Mouse (Mus musculus) adrenal gland, postnatal 36 days (tissue): ENCODE results near the gene Nrn1. TPM values are rescaled to one million over a fixed set of nuclear protein-coding genes. Genes with fewer than 3 reads are reported as not detected.

Experiments used
- DNase-seq, 2 experiments: peaks; one replicate each; pipeline ENCODE4 v3.0.0; 2021; ENCODE audit warnings: mixed read lengths in 1 of 2
- total RNA-seq, 2 experiments: library from RNA; stranded (reverse); gene quantifications; 2 replicates each; pipeline ENCODE4 v1.2.3; 2021

The Nrn1 gene
- total RNA-seq, 2 experiments from 2014 or later, result 2.7 to 3.7 TPM

GRCm38 (mm10) chr13:36724533-36725470 is 10.1 kb downstream of the Nrn1 start:
- DNase-seq, result peak in 1 of 2 experiments; percentile 17

- no peak for DNase-seq
Observed at GRCm38 (mm10) chr13:36723726-36724300, 11.1 kb downstream of the Nrn1 start.

GRCm38 (mm10) chr13:36722309-36722708 is 12.6 kb downstream of the Nrn1 start:
- DNase-seq, result no peak

- DNase-seq, result no peak
Observed at GRCm38 (mm10) chr13:36720297-36721017, 14.5 kb downstream of the Nrn1 start.

GRCm38 (mm10) chr13:36717376-36717775 is 17.6 kb downstream of the Nrn1 start:
- DNase-seq, result no peak

- no peak for DNase-seq
Observed at GRCm38 (mm10) chr13:36716708-36717107, 18.2 kb downstream of the Nrn1 start.

GRCm38 (mm10) chr13:36714101-36714500 is 20.8 kb downstream of the Nrn1 start:
- no peak for DNase-seq

GRCm38 (mm10) chr13:36707088-36707690 is 27.7 kb downstream of the Nrn1 start:
- DNase-seq, result no peak

GRCm38 (mm10) chr13:36696351-36696771 is 38.6 kb downstream of the Nrn1 start:
- DNase-seq, result peak; percentile 90 to 94

- peak; percentile 79 to 84 for DNase-seq
Observed at GRCm38 (mm10) chr13:36695516-36696201, 39.3 kb downstream of the Nrn1 start.

- no peak for DNase-seq
Observed at GRCm38 (mm10) chr13:36683581-36683980, 51.4 kb downstream of the Nrn1 start.

GRCm38 (mm10) chr13:36680690-36681355 is 54.1 kb downstream of the Nrn1 start:
- no peak for DNase-seq

- peak; percentile 15 to 24 for DNase-seq
Observed at GRCm38 (mm10) chr13:36679345-36679744, 55.6 kb downstream of the Nrn1 start.
